Mouse (Mus musculus) kidney, postnatal 25 days (tissue): ENCODE measurements around the gene Cnnm1.

Experiments used
- DNase-seq, 2 experiments: peaks; one replicate each; pipeline ENCODE4 v3.0.0; 2021; ENCODE audit warnings: mixed read lengths in 2 of 2

Cnnm1 gene

DNA sequence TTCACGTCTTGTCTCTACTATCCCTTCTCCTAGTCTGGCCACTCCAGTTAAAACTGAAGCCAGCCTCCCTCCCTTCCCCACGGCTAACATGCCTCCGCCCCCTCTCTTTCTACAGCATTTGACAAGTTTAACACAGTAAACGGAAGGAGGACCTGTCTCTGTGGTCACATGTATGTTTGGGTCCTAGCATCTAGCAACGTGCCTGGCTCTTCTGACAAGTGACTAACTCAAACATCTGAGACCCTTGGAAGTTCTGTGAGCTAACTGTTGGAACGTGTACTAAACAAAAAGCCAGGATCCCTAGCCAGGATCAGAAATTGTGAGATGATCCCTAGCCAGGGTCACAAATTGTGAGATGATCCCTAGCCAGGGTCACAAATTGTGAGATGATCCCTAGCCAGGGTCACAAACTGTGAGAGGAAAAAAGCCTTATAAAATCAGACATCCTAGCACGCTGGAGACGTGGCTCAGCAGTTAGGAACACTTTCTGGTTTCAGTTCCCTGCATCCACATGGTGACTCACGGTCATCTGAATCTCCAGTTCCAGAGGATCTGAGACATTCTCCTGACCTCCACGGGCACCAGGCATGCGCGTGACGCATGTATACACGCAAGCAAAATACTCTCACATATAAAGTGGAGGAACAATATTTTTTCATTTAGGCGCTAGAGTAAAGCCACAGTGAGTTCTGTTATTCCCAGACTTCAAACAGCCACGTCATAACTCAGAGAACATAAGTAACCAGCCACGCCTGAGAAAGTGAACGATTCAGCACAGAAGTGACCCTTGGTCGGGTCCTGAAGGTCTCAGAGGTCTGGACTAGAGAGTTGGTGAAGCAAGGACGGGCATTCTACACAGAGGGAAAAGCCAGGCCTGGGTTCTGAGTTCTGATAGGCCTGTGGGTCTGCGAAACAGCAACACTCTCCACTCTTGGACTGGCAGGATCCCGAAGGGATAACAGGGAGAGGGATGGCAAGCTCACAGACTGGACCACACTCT, 71.7 kb downstream of the Cnnm1 start:
- peak; percentile 56 to 75 for DNase-seq

DNA sequence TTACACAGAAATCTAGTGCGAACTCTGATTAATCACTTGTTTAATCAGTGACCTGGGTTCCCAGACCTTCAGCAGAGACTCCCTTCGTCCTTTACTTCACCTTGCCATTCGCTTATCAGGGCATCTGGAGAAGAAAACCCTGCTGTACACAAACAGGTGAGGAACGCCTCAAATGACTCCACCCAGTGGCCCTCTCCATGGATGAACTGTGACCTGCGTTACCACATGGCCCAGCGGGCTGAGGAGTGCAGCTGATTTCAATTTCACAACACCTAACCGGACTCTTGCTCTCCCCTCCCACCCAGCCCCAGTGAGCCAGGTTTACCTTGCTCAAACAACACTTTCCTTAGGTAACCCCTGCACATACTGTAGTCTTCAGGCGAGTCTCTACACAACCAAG, 73.6 kb downstream of the Cnnm1 start:
- DNase-seq = peak; percentile 45 to 83

DNA sequence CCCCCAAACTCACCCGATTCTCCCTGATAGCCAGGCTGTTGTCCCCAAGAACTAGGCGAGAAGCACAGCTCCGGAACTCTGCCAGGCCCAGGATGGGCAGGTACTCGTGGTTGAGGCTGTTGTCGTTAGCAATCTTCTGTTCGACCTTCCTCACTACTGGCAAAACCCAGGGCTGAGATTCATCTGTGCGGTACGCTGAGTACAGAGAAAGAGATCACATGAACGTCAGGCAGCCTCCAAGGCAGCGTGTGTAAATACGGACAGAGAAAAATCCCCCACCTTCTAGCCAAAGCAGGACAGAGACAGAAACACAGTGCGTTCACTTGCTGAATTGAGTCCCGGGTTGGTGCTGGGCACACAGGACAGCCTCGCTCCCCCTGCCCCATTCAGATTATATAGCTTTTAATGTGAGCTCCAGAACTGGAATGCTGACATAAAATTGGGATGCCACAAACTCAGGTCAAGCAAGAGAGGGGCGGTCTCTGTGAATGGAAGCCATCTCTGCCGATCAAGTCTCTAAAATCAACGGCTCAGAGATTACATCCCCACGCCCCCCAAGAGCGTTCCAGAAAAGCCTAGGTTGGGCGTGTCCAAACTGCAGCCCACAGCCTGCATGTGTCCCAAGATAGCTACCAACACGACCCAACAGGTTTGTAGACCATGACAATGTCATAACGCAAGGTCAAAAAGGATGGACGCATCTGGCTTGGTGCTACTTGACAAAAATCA, 75.6 kb downstream of the Cnnm1 start:
- no peak for DNase-seq

DNA sequence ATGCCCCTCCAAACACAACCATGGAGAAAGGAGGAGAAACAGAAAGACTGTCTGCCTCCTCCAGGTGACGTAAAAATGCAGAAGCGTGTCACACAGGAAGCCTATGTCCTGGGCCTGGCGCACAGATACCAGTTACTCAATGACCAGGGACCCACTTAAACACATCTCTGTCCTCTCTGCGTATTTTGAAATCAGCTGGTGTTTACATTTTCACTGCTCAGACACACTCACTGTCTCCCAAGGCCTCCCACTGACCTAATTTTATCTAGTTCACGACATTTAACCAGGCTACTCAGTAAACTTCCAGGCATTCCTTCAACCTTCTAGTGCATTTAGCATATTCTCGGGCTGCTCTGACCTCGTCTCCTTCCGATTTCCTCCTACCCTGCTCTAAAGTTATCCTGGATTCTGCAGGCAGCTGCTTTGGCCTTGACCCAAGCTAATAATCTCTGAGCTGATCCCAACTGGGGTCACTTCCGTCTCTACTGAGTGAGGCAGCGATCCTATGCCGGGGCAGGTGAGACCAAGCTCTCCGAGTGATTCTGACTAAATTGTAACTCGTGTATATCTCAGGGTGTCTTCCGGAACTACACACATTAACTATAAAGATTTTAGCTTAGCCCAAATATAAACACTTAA, 76.3 kb downstream of the Cnnm1 start:
- DNase-seq = no peak

GRCm38 (mm10) chr19:43517320-43517719, 77.1 kb downstream of the Cnnm1 start:
- DNase-seq = no peak

DNA sequence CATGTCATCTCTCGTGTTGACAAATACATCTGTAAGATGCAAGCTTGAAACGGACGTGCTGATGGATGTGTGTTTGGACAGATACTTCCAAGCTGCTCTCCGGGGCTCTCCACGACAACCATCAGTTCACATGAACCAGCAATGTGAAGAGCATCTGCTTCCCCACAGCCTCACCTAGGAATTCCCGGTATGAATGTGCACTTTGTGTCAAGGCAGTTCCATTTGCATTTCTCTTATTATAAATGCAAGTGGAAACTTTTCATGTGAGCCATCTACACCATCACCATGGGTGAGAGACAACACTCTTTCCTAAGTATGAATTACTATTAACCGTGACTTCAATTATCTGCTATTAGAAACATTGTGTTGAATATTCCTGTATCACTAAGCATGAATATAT, 77.6 kb downstream of the Cnnm1 start:
- no peak for DNase-seq

GRCm38 (mm10) chr19:43518261-43518660, 78.0 kb downstream of the Cnnm1 start:
- DNase-seq = no peak

DNA sequence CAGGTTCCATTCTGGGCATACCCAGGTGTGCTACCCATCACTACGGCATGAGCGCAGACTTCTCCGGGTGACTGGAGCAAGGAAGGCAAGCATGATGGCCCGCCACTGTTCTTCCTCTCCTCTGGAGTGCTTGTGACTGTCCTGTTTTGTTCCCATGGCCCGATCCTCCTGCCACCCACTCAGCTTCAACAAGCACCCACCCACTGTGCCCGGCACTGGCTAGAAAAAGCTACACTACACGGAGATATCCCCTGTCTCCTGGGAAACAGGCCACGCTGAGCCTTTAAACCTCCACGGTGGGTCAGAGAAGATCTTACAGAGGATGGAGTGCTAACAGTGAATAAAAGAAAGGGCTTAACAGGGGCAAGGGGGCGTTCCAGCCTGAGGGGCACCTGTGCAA, 79.0 kb downstream of the Cnnm1 start:
- no peak for DNase-seq

- DNase-seq = no peak
Observed at GRCm38 (mm10) chr19:43520402-43520801, 80.2 kb downstream of the Cnnm1 start.

GRCm38 (mm10) chr19:43521362-43521761, 81.1 kb downstream of the Cnnm1 start:
- no peak for DNase-seq

GRCm38 (mm10) chr19:43521996-43522395, 81.8 kb downstream of the Cnnm1 start:
- no peak for DNase-seq

DNA sequence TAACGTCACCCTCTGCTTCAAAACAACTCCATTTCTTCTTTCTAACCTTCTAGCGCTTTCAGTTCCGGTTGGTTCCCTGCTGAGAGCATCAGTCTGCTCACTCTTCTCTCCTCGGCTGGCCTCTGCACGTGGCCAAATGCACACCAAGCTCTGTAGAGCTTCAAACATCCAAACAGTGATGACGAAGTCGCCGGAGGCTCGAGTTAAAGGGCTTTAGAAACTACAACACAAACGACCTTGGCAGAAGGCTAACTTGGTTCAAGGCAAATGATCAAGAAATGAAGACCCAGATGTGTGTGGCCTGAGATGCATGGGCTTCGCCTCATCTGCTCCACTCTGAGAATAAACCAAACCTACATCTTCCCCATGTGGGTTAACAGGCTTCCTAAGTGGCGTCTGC, 83.3 kb downstream of the Cnnm1 start:
- DNase-seq = peak in 1 of 2 experiments; percentile 71

- DNase-seq = peak; percentile 95 to 98
Observed at GRCm38 (mm10) chr19:43524187-43525103, 84.2 kb downstream of the Cnnm1 start, which contains the start of gene Got1. Got1 (minus strand) TSS chr19:43524605.

- peak; percentile 64 to 73 for DNase-seq
Observed at GRCm38 (mm10) chr19:43525104-43525482, 84.9 kb downstream of the Cnnm1 start.

DNA sequence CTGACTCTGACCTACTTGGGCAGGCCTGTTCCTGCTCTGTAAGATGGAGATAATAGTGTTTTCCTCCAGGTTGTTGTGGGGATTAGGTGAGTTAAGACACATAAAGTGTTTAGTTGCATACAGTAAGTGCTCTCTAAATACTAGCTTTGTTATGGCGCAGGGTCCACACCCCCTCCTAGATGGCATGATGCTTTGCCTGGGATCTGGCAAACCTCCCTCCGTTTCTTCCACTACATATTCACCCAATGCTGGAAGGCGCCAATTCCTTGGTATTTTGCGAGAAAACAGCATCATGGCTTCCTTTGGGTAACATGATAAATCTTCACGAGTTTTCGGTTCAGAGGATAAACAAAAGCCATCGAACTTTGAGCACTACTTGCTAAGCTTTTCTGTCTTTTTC, 85.3 kb downstream of the Cnnm1 start:
- no peak for DNase-seq

- DNase-seq = no peak
Observed at GRCm38 (mm10) chr19:43526025-43526424, 85.8 kb downstream of the Cnnm1 start.

DNA sequence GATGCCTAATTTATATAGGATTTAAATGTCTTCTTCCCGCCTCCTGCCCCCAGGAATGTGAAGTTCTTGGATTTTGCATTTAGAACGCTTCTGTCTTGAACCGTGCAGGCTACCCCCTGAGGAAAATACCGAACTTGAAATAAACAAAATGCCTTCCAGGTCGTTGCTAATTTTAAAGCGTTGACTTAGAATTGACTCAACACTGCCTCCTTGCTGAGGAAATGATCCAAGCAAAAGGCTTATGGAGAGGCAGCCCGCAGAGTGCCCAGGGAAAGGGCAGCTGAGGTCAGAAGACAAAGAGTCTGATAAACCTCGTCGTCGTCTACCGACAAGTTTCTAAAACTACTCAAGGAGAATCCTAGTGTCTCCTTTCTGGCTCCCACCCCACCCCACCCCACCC, 86.9 kb downstream of the Cnnm1 start:
- DNase-seq = peak; percentile 52 to 69

- no peak for DNase-seq
Observed at GRCm38 (mm10) chr19:43528056-43528587, 87.9 kb downstream of the Cnnm1 start.

DNA sequence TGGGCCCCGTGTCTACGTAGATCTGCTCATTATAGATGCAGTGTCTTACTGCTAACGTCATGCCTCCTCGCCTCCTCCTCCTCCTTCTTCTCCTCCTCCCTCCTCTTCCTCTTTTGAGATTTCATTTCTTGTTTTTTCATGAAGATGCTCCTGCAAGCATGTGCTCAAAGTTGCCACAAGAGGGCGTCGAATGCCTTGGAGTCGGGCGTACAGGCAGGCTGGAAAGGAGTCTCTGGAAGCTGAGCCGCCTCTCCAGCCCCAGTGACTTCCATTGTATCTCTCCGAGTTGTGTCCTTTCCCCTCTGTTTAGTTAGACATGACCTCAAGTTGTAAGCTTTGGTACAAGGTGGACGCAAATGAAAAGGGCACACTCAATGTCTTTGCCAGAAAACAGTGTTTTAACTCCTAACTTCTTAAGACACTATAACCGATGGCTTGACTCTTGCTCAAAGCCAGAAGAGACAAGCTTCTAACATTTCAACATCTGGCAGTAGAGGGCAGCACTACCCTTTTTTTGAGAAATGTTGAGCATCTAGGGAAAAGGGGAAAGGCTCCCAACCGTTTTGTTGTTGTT, 90.0 kb downstream of the Cnnm1 start:
- peak; percentile 84 to 87 for DNase-seq

GRCm38 (mm10) chr19:43530921-43531320, 90.7 kb downstream of the Cnnm1 start:
- no peak for DNase-seq

DNA sequence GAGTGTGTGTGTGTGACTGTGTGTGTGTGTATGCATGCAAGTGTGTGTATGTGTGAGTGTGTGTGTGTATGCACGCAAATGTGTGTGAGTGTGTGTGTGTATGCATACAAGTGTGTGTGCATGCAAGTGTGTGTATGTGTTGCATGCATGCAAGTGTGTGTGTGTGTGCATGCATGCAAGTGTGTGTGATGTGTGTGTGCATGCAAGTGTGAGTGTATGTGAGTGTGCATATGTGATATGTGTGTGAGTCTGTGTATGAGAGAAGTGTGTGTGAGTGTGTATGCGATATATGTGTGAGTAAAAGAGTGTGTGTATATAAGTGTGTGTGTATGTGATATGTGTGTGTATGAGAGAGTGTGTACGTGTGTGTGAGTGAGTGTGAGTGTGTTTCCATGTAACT, 95.1 kb downstream of the Cnnm1 start:
- DNase-seq = no peak
